Mouse (Mus musculus): ENCODE results near the gene Pias1. TPM values are rescaled to one million over a fixed set of nuclear protein-coding genes. Genes with fewer than 3 reads are reported as not detected.

Gene Pias1
- polyA plus RNA-seq, 1 experiment from 2014 or later, result 61.0 TPM

- Histone ChIP-seq H3K4me1 (ENCODE audit: control insufficient read depth, insufficient read depth, low read length) (no peaks in the 10 kb centered on the region; the same call in 1 of the 2 replicates), H3K4me3 (ENCODE audit: low read depth, low read length) (no peak overlapping the region), H3K27me3 (ENCODE audit: control insufficient read depth, insufficient read depth, low read depth, low read length) (no peaks in the 10 kb centered on the region), H3K27ac (ENCODE audit: low read length) (no peak overlapping the region), H3K9me3 (replicated peaks; ENCODE audit: control insufficient read depth, low read length, poor library complexity, severe bottlenecking) (no peaks in the 10 kb centered on the region), H3K36me3 (ENCODE audit: control insufficient read depth, insufficient read depth, low read length) (no peaks in the 10 kb centered on the region), H3K9ac (ENCODE audit: low read depth, low read length) (no peak overlapping the region), H3K4me2 (ENCODE audit: low read length) (no peak overlapping the region)
- 99% methylated on average over 3 of the region's 3 CpGs for WGBS
- ATAC-seq, result no peak
Measured at GRCm38 (mm10) chr9:62966018-62966417, 21.7 kb downstream of the Pias1 start.

DNA sequence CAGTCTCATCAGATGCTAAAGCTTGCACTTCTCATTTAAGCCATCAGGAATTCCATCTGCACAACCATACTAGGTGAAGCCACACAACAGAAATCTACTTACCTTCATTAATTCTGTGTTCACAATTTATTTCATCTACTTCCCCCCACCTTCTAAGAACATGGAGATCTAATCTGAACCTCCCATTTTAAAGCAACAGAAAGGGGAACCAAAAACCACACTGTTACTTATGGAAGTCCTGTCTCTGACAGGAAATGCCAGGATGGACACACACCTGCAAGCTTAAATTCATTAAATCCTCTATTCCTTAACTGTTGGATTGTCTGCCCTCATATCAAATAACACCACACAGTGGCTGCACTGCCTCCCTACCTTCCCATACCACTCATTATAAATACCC lies 35.0 kb downstream of the Pias1 start:
- Histone ChIP-seq H3K4me3 (ENCODE audit: low read depth, low read length) (no peak overlapping the region), H3K9ac (ENCODE audit: low read depth, low read length) (no peak overlapping the region), H3K27me3 (ENCODE audit: control insufficient read depth, insufficient read depth, low read depth, low read length) (no peaks in the 10 kb centered on the region), H3K27ac (ENCODE audit: low read length) (no peak overlapping the region), H3K4me1 (ENCODE audit: control insufficient read depth, insufficient read depth, low read length) (no peaks in the 10 kb centered on the region), H3K36me3 (ENCODE audit: control insufficient read depth, insufficient read depth, low read length) (peaks cover 3% of the 10 kb centered on the region; the same call in 1 of the 2 replicates), H3K4me2 (ENCODE audit: low read length) (no peak overlapping the region), H3K9me3 (replicated peaks; ENCODE audit: control insufficient read depth, low read length, poor library complexity, severe bottlenecking) (no peaks in the 10 kb centered on the region)
- ATAC-seq, result no peak

GRCm38 (mm10) chr9:62945346-62945745 lies 42.4 kb downstream of the Pias1 start:
- ATAC-seq, result no peak
- no peaks in the 10 kb centered on the region for H3K27me3 ChIP-seq (ENCODE audit: control insufficient read depth, insufficient read depth, low read depth, low read length)
- no peak overlapping the region for H3K9ac ChIP-seq (ENCODE audit: low read depth, low read length)
- H3K9me3 ChIP-seq (replicated peaks; ENCODE audit: control insufficient read depth, low read length, poor library complexity, severe bottlenecking), result no peaks in the 10 kb centered on the region
- H3K4me2 ChIP-seq (ENCODE audit: low read length), result no peak overlapping the region
- no peaks in the 10 kb centered on the region for H3K36me3 ChIP-seq (ENCODE audit: control insufficient read depth, insufficient read depth, low read length)
- no peak overlapping the region for H3K4me3 ChIP-seq (ENCODE audit: low read depth, low read length)
- 91% methylated on average over 6 of the region's 6 CpGs for WGBS
- H3K4me1 ChIP-seq (ENCODE audit: control insufficient read depth, insufficient read depth, low read length), result no peaks in the 10 kb centered on the region
- no peak overlapping the region for H3K27ac ChIP-seq (ENCODE audit: low read length)

DNA sequence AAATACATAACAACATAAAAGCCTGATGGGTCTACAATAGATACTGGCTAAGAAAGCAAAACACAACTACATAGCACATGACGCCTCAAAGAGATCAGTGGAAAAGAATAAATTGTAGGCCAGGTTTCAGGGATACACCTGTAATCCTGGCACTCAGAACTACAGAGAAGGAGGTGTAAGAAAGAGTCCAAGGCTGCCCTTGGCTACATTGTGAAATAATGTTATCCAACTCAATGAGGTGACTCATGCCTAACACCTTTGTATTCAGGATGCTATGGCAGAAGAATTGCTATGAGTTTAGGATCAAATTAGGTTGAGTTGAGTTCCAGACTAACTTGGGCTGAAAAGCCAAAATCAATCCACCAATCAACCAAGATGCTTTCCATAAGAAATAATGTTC lies 43.7 kb downstream of the Pias1 start:
- no peak overlapping the region for H3K9ac ChIP-seq (ENCODE audit: low read depth, low read length)
- no peak overlapping the region for H3K4me2 ChIP-seq (ENCODE audit: low read length)
- H3K27me3 ChIP-seq (ENCODE audit: control insufficient read depth, insufficient read depth, low read depth, low read length), result no peaks in the 10 kb centered on the region
- H3K27ac ChIP-seq (ENCODE audit: low read length), result no peak overlapping the region
- H3K4me3 ChIP-seq (ENCODE audit: low read depth, low read length), result no peak overlapping the region
- H3K4me1 ChIP-seq (ENCODE audit: control insufficient read depth, insufficient read depth, low read length), result no peaks in the 10 kb centered on the region
- no peaks in the 10 kb centered on the region for H3K36me3 ChIP-seq (ENCODE audit: control insufficient read depth, insufficient read depth, low read length)
- H3K9me3 ChIP-seq (replicated peaks; ENCODE audit: control insufficient read depth, low read length, poor library complexity, severe bottlenecking), result no peaks in the 10 kb centered on the region
- ATAC-seq, result no peak
- 97% methylated on average over 1 of the region's 1 CpGs for WGBS

GRCm38 (mm10) chr9:62940966-62941365 lies 46.8 kb downstream of the Pias1 start:
- Histone ChIP-seq H3K4me2 (ENCODE audit: low read length) (no peak overlapping the region), H3K36me3 (ENCODE audit: control insufficient read depth, insufficient read depth, low read length) (no peaks in the 10 kb centered on the region), H3K27ac (ENCODE audit: low read length) (no peak overlapping the region), H3K4me3 (ENCODE audit: low read depth, low read length) (no peak overlapping the region), H3K4me1 (ENCODE audit: control insufficient read depth, insufficient read depth, low read length) (no peaks in the 10 kb centered on the region), H3K27me3 (ENCODE audit: control insufficient read depth, insufficient read depth, low read depth, low read length) (no peaks in the 10 kb centered on the region), H3K9me3 (replicated peaks; ENCODE audit: control insufficient read depth, low read length, poor library complexity, severe bottlenecking) (no peaks in the 10 kb centered on the region), H3K9ac (ENCODE audit: low read depth, low read length) (no peak overlapping the region)
- 80% methylated on average over 3 of the region's 3 CpGs for WGBS
- no peak for ATAC-seq

DNA sequence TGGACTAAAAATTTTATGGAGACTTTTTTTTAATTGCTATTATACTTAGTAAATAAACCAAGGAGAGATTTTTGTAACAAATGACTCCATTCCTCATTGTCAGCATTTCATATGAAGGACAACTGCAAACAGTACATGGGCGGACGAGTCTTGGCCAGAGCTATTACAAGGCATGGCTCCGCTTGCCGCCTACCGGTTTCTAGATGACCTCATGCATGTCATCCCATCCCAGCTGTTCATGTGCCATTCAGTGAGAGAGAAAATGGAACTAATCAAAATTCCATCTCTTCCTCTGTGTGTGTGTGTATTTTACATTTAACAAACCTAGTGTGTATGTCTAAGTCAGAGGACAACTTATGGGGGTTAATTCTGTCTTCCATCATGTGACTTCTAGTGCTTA lies 51.9 kb downstream of the Pias1 start:
- peaks cover 3% of the 10 kb centered on the region; the same call in 1 of the 2 replicates for H3K4me1 ChIP-seq (ENCODE audit: control insufficient read depth, insufficient read depth, low read length)
- H3K4me3 ChIP-seq (ENCODE audit: low read depth, low read length), result no peak overlapping the region
- H3K4me2 ChIP-seq (ENCODE audit: low read length), result no peak overlapping the region
- no peaks in the 10 kb centered on the region for H3K36me3 ChIP-seq (ENCODE audit: control insufficient read depth, insufficient read depth, low read length)
- no peaks in the 10 kb centered on the region for H3K27me3 ChIP-seq (ENCODE audit: control insufficient read depth, insufficient read depth, low read depth, low read length)
- H3K9ac ChIP-seq (ENCODE audit: low read depth, low read length), result no peak overlapping the region
- WGBS, result 83% methylated on average over 5 of the region's 5 CpGs
- H3K9me3 ChIP-seq (replicated peaks; ENCODE audit: control insufficient read depth, low read length, poor library complexity, severe bottlenecking), result no peaks in the 10 kb centered on the region
- H3K27ac ChIP-seq (ENCODE audit: low read length), result no peak overlapping the region
- ATAC-seq, result no peak

DNA sequence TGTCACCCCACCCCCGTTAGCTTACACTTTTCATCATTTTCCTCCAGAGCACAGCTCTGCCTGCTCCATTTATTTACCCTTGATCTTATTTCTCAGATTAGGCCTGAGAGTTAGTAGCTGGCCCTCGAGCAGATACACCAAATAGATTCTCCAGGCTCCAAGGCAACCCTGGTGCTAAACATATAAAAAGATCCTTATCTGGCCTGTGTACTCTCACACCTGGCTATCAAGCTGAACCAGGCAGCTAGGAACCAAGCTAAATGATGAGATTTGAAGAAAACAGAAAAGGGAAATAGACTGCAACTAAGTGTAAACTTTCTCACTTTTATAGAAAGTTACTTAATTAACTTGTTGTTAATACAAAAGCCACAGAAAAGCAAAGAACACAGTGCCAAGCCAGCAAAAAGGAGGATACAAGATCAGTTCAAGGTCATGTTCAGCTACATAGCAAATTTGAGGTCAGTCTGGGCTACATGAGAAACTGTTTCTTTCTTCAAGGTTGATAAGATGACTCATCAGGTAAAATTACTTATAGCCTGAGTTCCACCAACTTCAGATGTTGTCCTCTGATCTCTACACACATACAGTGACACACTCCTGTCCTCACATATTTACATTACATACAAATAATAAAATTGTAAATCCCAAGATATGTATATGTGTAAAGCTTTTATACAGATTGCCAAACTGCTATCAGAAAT lies 52.9 kb downstream of the Pias1 start:
- no peak overlapping the region for H3K4me2 ChIP-seq (ENCODE audit: low read length)
- peaks cover 3% of the 10 kb centered on the region; the same call in 1 of the 2 replicates for H3K4me1 ChIP-seq (ENCODE audit: control insufficient read depth, insufficient read depth, low read length)
- ATAC-seq, result no peak
- H3K27ac ChIP-seq (ENCODE audit: low read length), result no peak overlapping the region
- H3K4me3 ChIP-seq (ENCODE audit: low read depth, low read length), result no peak overlapping the region
- no peaks in the 10 kb centered on the region for H3K27me3 ChIP-seq (ENCODE audit: control insufficient read depth, insufficient read depth, low read depth, low read length)
- 67% methylated on average over 2 of the region's 2 CpGs for WGBS
- no peak overlapping the region for H3K9ac ChIP-seq (ENCODE audit: low read depth, low read length)
- no peaks in the 10 kb centered on the region for H3K9me3 ChIP-seq (replicated peaks; ENCODE audit: control insufficient read depth, low read length, poor library complexity, severe bottlenecking)
- no peaks in the 10 kb centered on the region for H3K36me3 ChIP-seq (ENCODE audit: control insufficient read depth, insufficient read depth, low read length)

DNA sequence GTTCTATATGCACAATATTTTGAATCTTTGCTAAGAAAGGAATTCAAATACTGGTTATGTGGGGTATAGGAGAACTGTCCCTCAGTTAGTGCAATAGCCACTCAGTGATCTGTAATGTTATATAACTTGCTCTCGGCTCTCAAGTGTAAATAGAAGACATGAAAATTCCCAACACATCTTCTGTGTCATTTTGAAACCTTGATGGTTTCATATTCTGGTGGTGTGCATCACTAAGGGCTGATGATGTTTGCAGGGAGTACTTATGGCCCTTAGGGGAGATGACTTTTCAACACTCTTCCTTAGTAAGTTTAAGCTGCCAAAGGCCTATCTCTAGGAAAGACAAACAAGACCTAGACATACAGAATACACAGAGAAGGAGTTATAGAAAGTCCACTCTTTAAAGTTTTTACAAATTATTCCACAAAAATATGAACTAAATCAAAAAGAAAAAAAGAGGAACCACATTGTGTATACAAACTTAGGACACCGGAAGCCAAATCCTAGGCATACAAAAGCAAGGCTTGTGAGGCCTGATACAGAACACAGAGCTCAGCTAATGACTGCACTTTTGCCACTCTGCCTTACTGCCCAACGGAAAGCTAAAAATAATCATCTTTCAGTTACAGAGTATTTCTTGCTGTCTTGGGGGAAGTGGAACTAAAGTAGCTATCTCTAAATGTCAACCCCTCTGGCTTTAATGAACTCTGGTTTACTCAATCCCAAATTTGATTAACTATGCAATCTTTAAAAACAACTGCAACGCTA lies 55.0 kb downstream of the Pias1 start:
- no peak for ATAC-seq
- 90% methylated on average over 4 of the region's 4 CpGs for WGBS
- no peaks in the 10 kb centered on the region for H3K27me3 ChIP-seq (ENCODE audit: control insufficient read depth, insufficient read depth, low read depth, low read length)
- no peak overlapping the region for H3K27ac ChIP-seq (ENCODE audit: low read length)
- no peak overlapping the region for H3K4me2 ChIP-seq (ENCODE audit: low read length)
- peaks cover 3% of the 10 kb centered on the region; the same call in 1 of the 2 replicates for H3K4me1 ChIP-seq (ENCODE audit: control insufficient read depth, insufficient read depth, low read length)
- H3K36me3 ChIP-seq (ENCODE audit: control insufficient read depth, insufficient read depth, low read length), result no peaks in the 10 kb centered on the region
- no peak overlapping the region for H3K4me3 ChIP-seq (ENCODE audit: low read depth, low read length)
- no peak overlapping the region for H3K9ac ChIP-seq (ENCODE audit: low read depth, low read length)
- no peaks in the 10 kb centered on the region for H3K9me3 ChIP-seq (replicated peaks; ENCODE audit: control insufficient read depth, low read length, poor library complexity, severe bottlenecking)

GRCm38 (mm10) chr9:62924886-62925610 lies 62.7 kb downstream of the Pias1 start:
- Histone ChIP-seq H3K4me3 (ENCODE audit: low read depth, low read length) (no peak overlapping the region), H3K9me3 (replicated peaks; ENCODE audit: control insufficient read depth, low read length, poor library complexity, severe bottlenecking) (no peaks in the 10 kb centered on the region), H3K9ac (ENCODE audit: low read depth, low read length) (no peak overlapping the region), H3K4me2 (ENCODE audit: low read length) (no peak overlapping the region), H3K36me3 (ENCODE audit: control insufficient read depth, insufficient read depth, low read length) (peaks cover 3% of the 10 kb centered on the region; the same call in 1 of the 2 replicates), H3K4me1 (ENCODE audit: control insufficient read depth, insufficient read depth, low read length) (no peaks in the 10 kb centered on the region), H3K27ac (ENCODE audit: low read length) (no peak overlapping the region), H3K27me3 (ENCODE audit: control insufficient read depth, insufficient read depth, low read depth, low read length) (no peaks in the 10 kb centered on the region)
- ATAC-seq, result no peak
- 92% methylated on average over 2 of the region's 2 CpGs for WGBS
